Mouse (Mus musculus) embryo, embryonic 11 days (tissue): ENCODE measurements around the gene Foxm1.

Source experiments
- DNase-seq: peaks from one replicate; pipeline ENCODE4 v3.0.0-alpha.2; 2015

Gene Foxm1

DNA sequence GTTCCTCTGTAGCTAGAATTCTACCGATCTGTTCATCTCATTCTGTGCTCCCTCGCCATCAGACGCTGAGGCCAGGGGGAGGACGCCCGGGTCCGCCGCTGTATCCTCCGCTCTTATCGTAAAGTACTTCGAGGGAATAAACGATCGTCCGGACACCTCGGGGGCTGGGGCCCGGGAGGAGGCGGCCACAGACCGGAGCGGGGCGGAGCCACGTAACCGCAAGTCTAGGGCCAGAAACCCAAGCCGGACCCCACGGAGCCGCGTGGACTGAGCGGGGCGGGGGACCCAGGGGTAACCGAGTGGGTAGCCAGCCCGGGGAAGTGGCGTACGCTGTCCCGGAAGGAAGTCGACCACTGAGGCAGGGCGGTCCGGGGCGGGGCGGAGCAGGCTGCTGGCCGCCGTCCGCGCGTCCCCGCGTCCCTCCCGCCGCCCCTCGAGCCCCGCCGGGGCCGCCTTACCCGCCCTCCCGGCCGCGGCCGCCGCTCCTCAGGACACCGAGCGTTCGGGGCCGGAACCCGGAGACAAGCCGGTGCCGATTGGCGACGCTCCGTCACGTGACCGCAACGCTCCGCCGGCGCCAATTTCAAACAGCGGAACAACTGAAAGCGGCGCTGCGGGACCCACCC is at the start of gene Foxm1, which contains the start of gene Rhno1:
TSS of gene Foxm1 (plus strand) at position 587 of the 626 bp plus-strand sequence.
TSS of gene Rhno1 (minus strand) at position 531 of the 626 bp plus-strand sequence.
- DNase-seq: peak; percentile 94

DNA sequence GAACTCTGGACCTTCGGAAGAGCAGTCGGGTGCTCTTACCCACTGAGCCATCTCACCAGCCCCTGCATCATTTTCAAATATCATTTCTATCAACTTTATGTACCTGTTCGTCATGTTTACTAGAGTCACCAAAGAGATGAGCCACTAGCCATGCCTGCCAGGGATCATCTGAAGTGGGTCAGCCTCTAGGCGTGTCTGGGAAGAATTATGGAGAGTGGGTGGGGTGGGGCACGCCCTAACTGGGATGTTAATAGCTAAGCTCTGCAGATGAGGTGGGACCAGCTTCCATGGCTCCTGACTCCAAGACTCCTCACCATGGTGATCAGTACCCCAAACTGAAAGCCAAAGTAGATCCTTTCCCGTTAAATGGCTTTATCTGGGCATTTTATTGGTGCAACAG is 48.0 kb upstream of the Foxm1 start:
- no peak for DNase-seq

DNA sequence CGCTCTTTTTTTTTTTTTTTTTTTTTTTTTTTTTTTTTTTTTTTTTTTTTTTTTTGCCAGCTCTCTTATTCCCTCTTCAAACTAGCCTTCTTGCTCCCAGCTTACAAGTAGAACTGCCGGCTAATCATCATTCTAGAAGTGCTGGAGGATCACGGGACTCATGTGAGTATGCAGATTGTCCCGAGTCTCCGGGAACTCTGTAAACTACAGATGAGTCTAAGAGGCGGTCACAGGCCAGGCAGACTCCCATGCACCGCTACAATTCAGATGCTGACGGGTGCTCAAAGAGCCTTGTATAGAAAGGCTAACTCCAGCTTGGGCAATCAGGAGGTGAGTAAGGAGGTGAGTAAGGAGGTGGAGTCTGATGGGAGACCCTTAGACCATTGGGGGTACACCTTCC is 47.2 kb upstream of the Foxm1 start:
- DNase-seq: no peak

DNA sequence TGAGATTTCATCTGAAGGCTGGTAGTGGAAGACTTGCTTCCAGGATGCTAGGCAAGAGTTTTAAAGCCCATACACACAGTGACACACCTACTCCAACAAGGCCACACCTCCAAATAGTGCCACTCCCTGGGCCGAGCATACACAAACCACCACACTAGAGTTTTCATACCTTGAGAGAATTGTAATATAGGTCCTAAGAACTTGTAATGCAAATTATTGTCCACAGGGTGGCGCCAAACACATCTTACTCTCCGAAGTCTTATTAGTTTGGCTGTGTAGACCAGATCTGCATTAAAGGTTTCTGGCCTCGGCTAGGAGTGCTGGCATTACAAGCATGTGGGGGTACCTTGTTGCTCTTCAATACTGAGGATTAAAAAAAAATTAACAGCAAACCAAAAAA is 44.5 kb upstream of the Foxm1 start:
- DNase-seq: peak; percentile 77

DNA sequence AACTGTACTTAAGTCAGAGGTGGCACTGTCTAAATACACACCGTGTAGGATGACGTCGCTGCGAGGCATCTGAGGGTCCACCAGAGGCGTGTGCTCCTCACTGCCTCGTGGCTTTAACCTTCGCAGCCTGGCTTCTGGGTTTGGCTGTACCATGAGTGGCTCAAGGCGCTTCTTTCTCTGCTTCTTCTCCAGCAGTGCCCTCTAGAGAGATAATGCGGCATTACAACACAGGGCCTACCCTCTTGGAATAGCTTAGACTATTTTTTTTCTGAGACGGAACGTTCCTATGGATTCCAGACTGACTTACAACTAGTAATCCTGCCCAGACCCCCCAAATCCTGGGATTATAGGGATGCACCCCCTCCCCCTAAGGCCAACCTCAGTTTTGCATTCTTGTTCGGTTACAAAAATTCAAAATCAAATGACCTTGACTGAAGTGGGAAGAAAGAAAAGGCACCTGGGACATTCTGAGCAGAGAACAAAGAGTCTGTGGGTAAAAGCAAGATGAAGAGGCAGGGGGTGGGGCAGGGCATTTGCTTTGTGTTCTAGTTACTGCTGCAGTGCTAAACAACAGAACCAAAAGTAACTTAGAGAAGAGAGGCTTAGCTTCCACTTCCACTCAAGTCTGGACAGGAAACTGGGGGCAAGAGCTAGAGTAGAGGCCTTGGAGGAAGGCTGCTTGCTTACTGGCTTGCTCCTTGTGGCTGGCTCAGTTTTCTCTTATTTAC is 28.2 kb upstream of the Foxm1 start:
- peak; percentile 86 for DNase-seq

DNA sequence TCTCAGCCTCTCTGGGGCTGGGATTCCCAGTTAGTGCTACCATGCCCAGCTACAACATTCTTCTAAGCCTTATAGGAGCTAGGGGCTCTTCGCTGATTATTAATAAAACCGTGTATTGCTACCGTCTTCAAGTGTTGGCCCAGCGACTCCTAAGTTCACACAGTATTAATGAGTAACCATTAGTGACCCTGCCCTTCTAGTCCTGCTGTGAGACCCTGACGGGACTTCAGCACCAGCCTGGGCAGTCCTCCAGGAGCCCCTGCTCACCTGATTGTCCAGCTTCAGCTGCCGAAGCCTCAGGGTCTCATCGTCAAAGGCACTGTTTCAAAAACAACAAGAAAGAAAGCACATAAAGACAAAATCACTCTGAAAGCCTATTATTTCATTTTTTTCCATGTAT is 25.3 kb upstream of the Foxm1 start:
- DNase-seq: no peak

DNA sequence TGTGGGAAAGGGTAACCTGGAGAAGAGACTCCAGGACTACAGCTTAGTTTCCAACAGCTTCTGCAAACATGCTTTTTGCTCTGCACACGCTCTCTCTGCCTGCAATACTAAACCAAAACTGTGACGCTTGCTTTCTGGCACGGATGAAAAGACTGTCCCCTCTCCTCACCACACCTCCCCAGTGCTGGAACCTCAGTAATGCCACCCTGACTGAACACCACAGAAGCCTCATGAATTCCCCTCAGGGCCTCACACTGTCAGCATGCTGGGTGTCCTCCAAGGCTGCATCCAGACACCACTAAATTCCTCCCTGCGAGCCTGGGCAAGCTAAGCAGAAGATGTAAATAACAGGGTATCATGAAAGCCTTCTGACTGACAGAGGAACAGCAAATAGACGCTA is 23.9 kb upstream of the Foxm1 start:
- peak; percentile 29 for DNase-seq

DNA sequence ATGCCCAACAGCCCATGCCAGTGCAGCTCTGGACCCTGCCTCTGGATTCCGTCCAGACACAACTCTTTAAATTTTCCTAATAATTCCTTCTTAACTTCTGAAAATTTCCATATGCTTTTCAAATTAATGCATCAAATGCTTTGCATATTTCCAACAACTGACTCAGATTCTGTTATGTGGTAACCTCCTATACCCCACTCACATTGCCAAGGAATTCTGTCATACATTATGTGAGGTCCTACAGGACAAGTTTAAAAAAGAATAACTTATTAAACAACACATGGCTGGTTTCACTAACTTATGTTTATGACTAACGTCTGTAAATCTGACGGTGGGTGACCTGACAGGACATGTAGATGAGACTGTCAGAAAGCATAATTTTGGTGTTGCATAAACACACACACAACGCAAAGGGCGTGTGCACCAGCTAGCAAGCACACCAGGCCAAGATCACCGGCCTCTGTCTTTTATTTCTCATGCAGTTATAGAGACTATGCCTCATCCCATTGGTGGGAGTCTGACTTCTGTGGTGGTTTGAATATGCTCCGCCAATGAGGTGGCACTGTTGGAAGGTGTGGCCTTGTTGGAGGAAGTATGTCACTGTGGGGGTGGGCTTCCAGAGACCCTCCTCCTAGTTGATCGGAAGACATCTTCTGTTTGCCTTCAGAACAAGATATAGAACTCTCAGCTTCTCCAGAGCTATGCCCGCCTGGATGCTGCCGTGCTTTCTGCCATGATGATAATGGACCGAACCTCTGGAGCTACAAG is 20.6 kb upstream of the Foxm1 start:
- no peak for DNase-seq

DNA sequence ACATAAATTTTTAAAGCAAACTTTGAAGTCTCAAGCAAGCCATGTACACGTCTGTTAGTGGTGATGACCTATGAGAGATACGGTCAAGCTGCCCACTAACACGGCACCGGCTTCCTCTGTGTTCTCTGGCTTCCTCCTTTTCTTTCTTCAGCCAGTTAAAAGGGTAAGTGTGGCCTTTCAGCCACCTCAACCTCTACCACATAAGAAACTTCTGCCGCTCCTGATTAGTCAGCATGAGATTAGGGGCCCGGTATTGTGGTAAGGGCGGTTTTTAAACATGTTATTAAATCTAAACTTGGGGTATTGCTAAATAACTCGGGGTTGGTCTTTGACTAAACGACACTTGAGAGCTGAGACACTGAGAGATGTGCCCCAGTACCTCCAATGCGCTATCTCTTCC is 17.1 kb upstream of the Foxm1 start:
- DNase-seq: no peak

DNA sequence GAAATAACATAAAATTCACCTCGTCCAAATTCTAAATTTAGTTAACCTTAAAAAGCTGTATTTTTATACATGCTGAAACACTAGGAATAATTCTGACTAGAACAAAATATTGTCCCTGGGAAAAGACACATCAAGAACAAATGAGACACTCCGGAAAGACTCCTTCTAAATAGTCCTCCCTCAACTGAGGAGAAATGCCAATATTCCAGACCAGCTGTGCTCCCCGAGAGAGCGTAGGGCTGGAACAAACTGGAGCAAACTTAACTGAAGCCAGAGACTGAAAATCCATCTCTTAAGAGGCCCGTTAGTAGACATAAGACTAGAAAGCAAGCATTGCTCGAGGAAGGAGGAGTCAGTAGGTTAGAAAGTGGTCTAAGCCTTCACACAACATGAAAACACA is 16.0 kb upstream of the Foxm1 start:
- no peak for DNase-seq

DNA sequence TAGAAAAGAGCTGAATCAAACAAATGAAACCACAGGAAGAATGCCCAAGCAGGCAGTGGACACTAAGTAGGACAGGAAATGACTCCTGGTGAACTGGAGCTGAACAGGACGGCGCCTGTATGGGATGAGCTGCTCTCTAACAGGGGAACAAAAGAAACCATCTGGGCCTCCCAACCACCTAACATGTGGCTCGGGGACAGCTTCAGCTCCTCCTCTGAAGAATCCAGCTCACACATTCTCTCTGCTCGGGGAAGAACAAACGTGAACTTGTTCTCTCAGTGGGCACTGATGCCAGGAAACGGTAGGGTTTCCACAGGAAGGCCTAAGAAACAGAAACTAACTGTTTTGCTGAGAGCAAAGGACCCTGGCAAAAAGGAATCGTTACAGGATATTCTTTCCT is 13.1 kb upstream of the Foxm1 start:
- peak; percentile 20 for DNase-seq

DNA sequence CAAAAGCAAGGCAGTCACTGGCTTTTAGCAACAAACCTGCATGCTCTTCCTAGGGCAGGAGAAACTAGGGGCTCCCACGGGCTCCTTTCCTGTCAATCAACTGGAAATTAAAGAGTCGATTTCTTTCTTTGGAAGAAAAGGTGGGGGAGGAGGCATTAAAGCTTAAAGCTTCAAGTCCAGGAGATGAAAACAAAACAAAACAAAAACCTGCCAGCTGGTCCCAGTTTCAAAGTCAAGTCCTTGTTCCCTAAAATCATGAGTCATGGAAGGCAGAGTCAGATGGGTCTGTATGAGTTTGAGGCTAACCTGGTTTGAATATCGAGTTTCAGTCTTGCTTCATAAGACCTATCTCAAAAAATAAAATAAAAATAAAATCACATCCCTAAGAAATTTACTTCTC is 8.6 kb upstream of the Foxm1 start:
- no peak for DNase-seq

DNA sequence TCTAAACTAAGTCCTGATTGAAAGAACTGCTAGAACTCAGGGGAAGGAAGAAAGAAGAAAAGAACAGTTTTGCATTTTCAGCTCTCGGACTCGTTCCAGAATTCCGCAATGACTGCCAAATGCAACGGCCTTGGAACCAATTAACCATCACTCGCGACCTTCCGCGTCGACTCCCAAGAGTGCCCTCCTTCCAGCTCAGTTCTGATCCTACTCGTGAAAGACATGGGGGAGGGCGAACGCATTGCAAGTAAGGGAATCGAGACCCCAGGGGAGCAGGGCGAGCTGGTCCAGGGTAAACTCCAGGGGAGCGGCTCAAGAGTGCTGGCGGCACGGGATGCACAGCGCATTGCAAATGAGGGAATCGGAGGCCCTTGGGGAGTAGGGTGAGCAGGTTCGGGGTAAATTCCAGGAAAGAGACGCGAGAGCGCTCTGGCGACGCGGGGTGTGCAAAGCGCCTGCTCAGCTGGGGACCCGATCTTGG is 7.5 kb upstream of the Foxm1 start:
- no peak for DNase-seq

DNA sequence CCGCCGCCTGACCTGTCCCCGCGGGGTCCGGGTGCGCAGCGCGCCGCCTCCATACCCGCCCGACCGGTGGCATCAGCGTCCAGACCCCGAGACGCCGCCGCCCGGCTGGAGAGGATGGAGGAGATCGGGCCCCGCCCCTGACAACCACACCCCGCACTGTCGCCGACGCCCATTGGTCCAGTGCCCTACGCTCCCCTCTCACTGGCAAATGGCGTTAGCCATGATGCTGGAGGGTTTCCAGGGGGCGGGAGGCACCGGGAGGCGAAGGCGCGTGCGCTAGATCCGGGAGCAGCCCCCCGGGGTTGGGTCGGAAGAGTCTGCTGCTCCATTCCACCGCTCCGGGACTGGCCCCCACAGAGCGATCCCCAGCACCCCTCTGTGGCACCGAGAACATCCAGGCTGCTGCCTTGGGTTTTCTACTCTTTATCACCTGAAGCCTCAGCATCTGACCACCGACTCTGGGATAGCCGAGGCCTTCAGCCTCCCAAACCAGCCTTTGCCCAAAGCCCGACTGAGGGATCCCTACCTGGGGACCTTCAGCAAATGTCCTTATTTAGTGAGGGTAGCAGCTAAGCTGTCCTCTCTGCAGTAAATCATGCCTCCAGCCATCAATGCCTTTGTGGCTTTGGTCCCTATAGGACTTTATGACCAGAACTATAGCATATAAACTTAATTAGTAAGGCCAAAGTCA is 6.9 kb upstream of the Foxm1 start, which contains the start of gene Tulp3:
TSS of gene Tulp3 (minus strand) at position 126 of the 691 bp plus-strand sequence.
- DNase-seq: peak; percentile 96

DNA sequence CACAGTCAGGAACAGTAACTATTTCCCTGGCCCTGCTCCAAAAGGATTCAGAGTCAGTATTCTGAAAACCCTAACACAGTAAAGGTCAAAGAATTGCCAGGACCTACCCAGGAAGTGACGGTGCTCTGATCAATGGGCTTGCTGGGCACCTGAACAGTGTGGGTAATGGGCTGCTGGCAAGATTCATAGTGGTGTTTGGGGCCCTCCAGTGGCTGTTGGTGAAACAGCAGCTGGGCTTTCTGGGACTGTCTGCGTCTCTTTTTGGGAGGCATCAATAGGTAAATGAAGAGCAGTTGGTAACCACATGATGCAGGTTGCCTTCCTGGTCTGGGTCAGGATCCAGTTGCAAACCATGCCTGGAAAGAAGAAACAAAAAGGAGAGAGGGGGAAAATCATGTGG is 3.8 kb upstream of the Foxm1 start:
- peak; percentile 75 for DNase-seq

DNA sequence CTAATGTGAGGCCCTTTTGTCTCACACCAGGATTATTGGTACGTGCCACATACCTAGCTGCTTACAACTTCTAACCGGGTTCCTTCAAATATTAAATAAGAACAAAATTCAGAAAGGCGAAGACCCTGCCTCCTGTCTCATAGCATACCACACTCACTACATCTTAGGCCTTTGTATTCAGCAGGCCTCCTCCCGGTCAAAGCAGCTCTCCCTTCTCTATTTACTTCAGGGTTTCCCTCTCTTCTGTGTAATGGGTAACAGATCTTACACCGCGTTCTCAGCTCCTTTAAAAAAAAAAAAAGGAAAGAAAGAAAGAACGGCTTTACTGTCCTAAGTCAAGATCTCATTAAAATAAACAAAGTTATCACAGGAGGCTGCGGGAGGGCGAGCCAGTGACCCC is 866 bp upstream of the Foxm1 start:
- peak; percentile 18 for DNase-seq

DNA sequence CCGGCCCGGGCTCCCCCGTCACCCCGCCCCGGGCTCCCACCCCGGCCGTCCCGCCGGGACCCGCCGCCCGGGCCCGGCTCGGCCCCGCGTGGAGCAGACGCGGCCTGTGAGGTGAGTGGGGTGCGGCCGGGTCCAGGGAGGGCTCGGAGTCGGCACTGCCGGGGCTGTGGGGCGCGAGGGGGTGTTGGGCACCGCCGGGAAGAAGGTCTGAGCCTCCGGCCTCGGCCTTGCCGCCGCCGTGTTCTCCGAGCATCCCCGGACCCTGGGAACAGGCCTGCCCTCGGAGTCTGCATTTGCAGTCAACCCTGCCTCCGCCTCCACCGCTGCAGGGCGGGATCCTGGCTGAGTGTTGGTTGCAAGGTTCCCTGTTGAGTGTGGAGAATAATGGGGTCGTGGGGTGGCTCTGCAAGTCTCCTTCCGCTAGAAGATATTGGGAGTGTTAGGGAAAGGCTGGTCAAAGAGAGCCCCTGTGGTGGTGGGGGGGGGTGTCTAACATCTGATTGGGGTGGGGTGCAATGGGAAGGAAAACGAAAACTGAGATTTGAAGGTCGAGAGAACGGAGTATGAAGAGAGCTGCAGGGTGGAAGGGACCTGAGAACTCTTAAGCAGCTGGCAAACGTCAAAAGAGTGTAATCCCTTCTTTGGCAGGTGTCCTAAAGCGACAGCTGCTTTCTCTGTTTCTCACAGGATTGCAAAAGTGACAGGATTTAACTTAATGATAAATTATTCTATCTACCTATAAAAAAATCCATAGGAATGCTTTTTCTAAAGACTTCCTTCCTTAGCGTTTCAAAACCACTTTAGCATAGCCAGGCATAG is 449 bp downstream of the Foxm1 start:
- DNase-seq: peak; percentile 64

DNA sequence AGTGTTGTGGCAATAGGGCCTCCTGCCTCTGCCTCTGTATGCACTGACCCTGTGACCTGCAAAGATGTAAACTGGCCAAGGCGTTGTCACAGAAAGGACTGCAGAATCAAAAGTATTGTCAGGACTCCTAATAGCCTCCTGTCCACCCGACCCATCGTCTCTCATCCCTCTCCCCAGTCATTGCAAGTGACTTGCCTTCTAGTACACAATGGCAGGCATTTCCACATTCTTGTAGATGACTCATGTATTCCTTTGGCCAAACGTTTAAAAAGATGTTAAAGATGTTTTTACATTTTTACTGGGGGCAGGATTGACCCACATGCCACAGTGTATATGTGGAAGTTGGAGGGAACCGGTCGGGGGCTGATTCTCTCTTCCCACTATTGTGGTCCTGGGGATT is 2.0 kb downstream of the Foxm1 start:
- DNase-seq: no peak

DNA sequence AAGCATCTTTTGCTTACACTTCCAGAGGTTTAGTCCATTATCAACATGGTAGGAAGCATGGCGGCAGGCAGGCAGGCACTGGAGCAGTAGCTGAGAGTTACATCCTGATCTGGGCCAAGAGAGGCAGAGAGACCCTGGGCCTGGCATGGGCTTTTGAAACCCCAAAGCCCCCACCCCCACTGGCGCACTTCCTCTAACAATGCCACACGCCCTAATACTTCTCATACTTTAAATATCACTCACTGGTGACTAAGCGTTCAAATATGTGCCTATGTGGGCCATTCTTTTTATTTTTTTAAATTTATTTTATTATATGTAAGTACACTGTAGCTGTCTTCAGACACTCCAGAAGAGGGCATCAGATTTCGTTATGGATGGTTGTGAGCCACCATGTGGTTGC is 3.7 kb downstream of the Foxm1 start:
- no peak for DNase-seq

DNA sequence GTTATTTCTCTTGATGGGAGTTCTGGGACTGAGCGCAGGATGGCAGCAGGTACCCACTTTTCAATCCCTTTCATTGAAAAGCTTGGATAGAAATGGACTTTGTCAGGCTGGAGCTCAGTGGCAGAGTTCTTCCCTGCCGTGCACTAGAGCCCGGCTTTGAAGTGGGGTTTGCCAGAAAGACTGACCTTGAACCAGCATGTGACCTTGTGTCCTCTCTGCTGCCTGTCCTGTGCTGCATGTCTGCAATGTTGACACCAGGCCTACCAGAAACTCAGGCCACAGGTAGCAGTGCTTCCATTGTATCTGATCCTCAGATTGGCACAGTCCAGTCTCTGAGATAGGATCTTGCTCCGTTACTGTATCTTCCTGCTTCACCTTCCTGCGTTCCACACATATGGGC is 7.3 kb downstream of the Foxm1 start:
- DNase-seq: no peak

DNA sequence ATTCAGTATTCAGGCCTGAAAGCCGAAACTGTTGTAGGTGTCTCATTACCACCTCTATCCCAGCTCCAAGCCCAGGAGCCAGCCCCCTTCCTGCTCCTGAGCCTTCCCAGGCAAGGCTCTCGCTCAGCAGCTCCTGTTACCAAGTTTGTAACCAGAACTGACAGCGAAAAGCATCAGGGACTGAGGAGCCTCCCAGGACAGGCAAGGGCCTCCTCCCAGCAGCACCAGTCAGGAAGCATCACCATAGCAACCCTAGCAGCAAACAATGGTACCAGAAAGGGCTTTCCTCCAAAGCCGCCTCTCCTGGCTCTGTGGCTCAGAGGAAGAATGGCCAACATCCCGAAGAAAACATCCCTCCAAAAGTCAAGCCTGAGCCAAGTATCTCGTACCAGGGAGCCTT is 12.4 kb downstream of the Foxm1 start, which contains the start of the genes Tex52 and Gm44596:
TSS of gene Tex52 (plus strand) at position 265 of the 400 bp plus-strand sequence.
TSS of gene Gm44596 (plus strand) at position 312 of the 400 bp plus-strand sequence.
- peak; percentile 64 for DNase-seq
